Mouse (Mus musculus) forebrain, embryonic 10.5 days (tissue): Measurements from ENCODE around the gene Lyl1. TPM values are rescaled to one million over a fixed set of nuclear protein-coding genes. Genes with fewer than 3 reads are reported as not detected.

Experiments used
- DNase-seq: peaks from one replicate; pipeline ENCODE4 v3.0.0-alpha.2; 2017; ENCODE audit warnings: low spot score; ENCODE audit errors: extremely low spot score
- H3K27ac ChIP-seq: fragments of 300-500 bp; sonication (generic); 2 replicates; pipeline ENCODE4 v1.5.1; 2016; ENCODE audit warnings: mild to moderate bottlenecking
- H3K27me3 ChIP-seq: fragments of 300-500 bp; sonication (generic); 2 replicates; pipeline ENCODE4 v1.6.1; 2016; ENCODE audit warnings: mild to moderate bottlenecking; ENCODE audit not compliant: poor library complexity, severe bottlenecking
- H3K36me3 ChIP-seq: fragments of 300-500 bp; sonication (generic); replicated peaks from 2 replicates; pipeline ENCODE4 v1.6.1; 2016; ENCODE audit warnings: mild to moderate bottlenecking, moderate library complexity
- H3K4me1 ChIP-seq: fragments of 300-500 bp; sonication (generic); 2 replicates; pipeline ENCODE4 v1.6.1; 2016
- H3K4me3 ChIP-seq: fragments of 300-500 bp; sonication (generic); 2 replicates; pipeline ENCODE4 v1.5.1; 2016; ENCODE audit warnings: mild to moderate bottlenecking, moderate library complexity
- H3K9me3 ChIP-seq: fragments of 300-500 bp; sonication (generic); 2 replicates; pipeline ENCODE4 v1.6.1; 2016; ENCODE audit warnings: mild to moderate bottlenecking, moderate library complexity
- WGBS: fragments of 180-500 bp; shearing (Covaris S2); methylation state at CpG from one replicate; pipeline ENCODE4 v1.1.7; 2016; 5-methylcytosine and 5-hydroxymethylcytosine counted together
- polyA plus RNA-seq: library from polyadenylated mRNA; unstranded; fragments of >200 nt; fragmentation: Nextera tagmentation; extraction: Ambion mirVana; gene quantifications from 2 replicates; pipeline ENCODE4 v1.2.1, GENCODE M21; 2016

The Lyl1 gene
- polyA plus RNA-seq, 1 experiment from 2014 or later, result 5.8 TPM

GRCm38 (mm10) chr8:84722850-84723570 lies 21.8 kb downstream of the Lyl1 start, which contains the start of gene G430095P16Rik:
Gene G430095P16Rik, plus strand, starts transcription at chr8:84723007.
- peak within 1 kb of the TSS; percentile 86 for H3K27ac ChIP-seq
- H3K9me3 ChIP-seq, result no peaks in the 10 kb centered on the region
- H3K27me3 ChIP-seq, result peaks cover 100% of the 10 kb centered on the region
- H3K4me1 ChIP-seq, result peaks cover 52% of the 10 kb centered on the region
- peak within 1 kb of the TSS; percentile 27 for H3K4me3 ChIP-seq
- DNase-seq, result no peak
- no peaks in the 10 kb centered on the region; the same call in 1 of the 2 replicates for H3K36me3 ChIP-seq
- WGBS, result 22% methylated on average over 10 of the region's 10 CpGs

GRCm38 (mm10) chr8:84723571-84723900 lies 22.3 kb downstream of the Lyl1 start:
- Histone ChIP-seq H3K27me3 (peaks cover 100% of the 10 kb centered on the region), H3K36me3 (no peaks in the 10 kb centered on the region; the same call in 1 of the 2 replicates), H3K27ac (peak overlapping the region; percentile 86), H3K4me1 (peaks cover 57% of the 10 kb centered on the region), H3K4me3 (peak overlapping the region; percentile 27), H3K9me3 (no peaks in the 10 kb centered on the region)
- DNase-seq, result no peak
- WGBS, result 17% methylated on average over 7 of the region's 7 CpGs

GRCm38 (mm10) chr8:84724683-84725082 lies 23.4 kb downstream of the Lyl1 start:
- H3K27ac ChIP-seq, result peak overlapping the region; percentile 86
- peaks cover 98% of the 10 kb centered on the region for H3K27me3 ChIP-seq
- H3K9me3 ChIP-seq, result no peaks in the 10 kb centered on the region
- no peak for DNase-seq
- no peaks in the 10 kb centered on the region; the same call in 1 of the 2 replicates for H3K36me3 ChIP-seq
- WGBS, result 59% methylated on average over 9 of the region's 9 CpGs
- peaks cover 63% of the 10 kb centered on the region for H3K4me1 ChIP-seq
- H3K4me3 ChIP-seq, result no peak overlapping the region

- Histone ChIP-seq H3K27ac (peak overlapping the region; percentile 86), H3K9me3 (no peaks in the 10 kb centered on the region), H3K36me3 (no peaks in the 10 kb centered on the region; the same call in 1 of the 2 replicates), H3K27me3 (peaks cover 98% of the 10 kb centered on the region), H3K4me3 (no peak overlapping the region), H3K4me1 (peaks cover 70% of the 10 kb centered on the region)
- DNase-seq, result no peak
- 63% methylated on average over 10 of the region's 10 CpGs for WGBS
Observed at GRCm38 (mm10) chr8:84725246-84725940, 24.1 kb downstream of the Lyl1 start.

GRCm38 (mm10) chr8:84725941-84726259 lies 24.6 kb downstream of the Lyl1 start:
- Histone ChIP-seq H3K9me3 (no peaks in the 10 kb centered on the region), H3K27me3 (peaks cover 98% of the 10 kb centered on the region), H3K4me3 (no peak overlapping the region), H3K36me3 (no peaks in the 10 kb centered on the region; the same call in 1 of the 2 replicates), H3K27ac (peak overlapping the region; percentile 86), H3K4me1 (peaks cover 75% of the 10 kb centered on the region)
- WGBS, result 23% methylated on average over 3 of the region's 3 CpGs
- DNase-seq, result no peak

GRCm38 (mm10) chr8:84728474-84728873 lies 27.2 kb downstream of the Lyl1 start:
- Histone ChIP-seq H3K36me3 (no peaks in the 10 kb centered on the region; the same call in 1 of the 2 replicates), H3K4me3 (no peak overlapping the region), H3K4me1 (peaks cover 79% of the 10 kb centered on the region), H3K27ac (peak overlapping the region; percentile 44), H3K9me3 (no peaks in the 10 kb centered on the region), H3K27me3 (peaks cover 98% of the 10 kb centered on the region)
- DNase-seq, result no peak
- WGBS, result 70% methylated on average over 3 of the region's 3 CpGs

GRCm38 (mm10) chr8:84729921-84730362 lies 28.7 kb downstream of the Lyl1 start:
- Histone ChIP-seq H3K4me3 (no peak overlapping the region), H3K27me3 (peaks cover 98% of the 10 kb centered on the region), H3K36me3 (no peaks in the 10 kb centered on the region; the same call in 1 of the 2 replicates), H3K4me1 (peaks cover 68% of the 10 kb centered on the region), H3K9me3 (no peaks in the 10 kb centered on the region), H3K27ac (peak overlapping the region; percentile 80)
- DNase-seq, result no peak
- 93% methylated on average over 16 of the region's 16 CpGs for WGBS

- DNase-seq, result no peak
- Histone ChIP-seq H3K4me3 (peak overlapping the region; percentile 2; the same call in 1 of the 2 replicates), H3K27me3 (peaks cover 98% of the 10 kb centered on the region), H3K9me3 (no peaks in the 10 kb centered on the region), H3K36me3 (no peaks in the 10 kb centered on the region; the same call in 1 of the 2 replicates), H3K27ac (peak overlapping the region; percentile 80), H3K4me1 (peaks cover 68% of the 10 kb centered on the region)
- 36% methylated on average over 9 of the region's 9 CpGs for WGBS
Observed at GRCm38 (mm10) chr8:84730541-84731370, 29.5 kb downstream of the Lyl1 start.

- Histone ChIP-seq H3K27me3 (peaks cover 98% of the 10 kb centered on the region), H3K4me3 (no peak overlapping the region), H3K36me3 (no peaks in the 10 kb centered on the region; the same call in 1 of the 2 replicates), H3K4me1 (peaks cover 69% of the 10 kb centered on the region), H3K27ac (peak overlapping the region; percentile 80), H3K9me3 (no peaks in the 10 kb centered on the region)
- DNase-seq, result no peak
- 73% methylated on average over 11 of the region's 11 CpGs for WGBS
Observed at GRCm38 (mm10) chr8:84731371-84732177, 30.3 kb downstream of the Lyl1 start.

GRCm38 (mm10) chr8:84732545-84732944 lies 31.3 kb downstream of the Lyl1 start:
- Histone ChIP-seq H3K4me1 (peaks cover 74% of the 10 kb centered on the region), H3K27ac (0 out of 2 replicates have a peak overlapping the region, but pooled peaks have one; percentile 45), H3K36me3 (no peaks in the 10 kb centered on the region), H3K4me3 (no peak overlapping the region), H3K27me3 (peaks cover 98% of the 10 kb centered on the region), H3K9me3 (no peaks in the 10 kb centered on the region)
- 83% methylated on average over 5 of the region's 5 CpGs for WGBS
- no peak for DNase-seq

GRCm38 (mm10) chr8:84732996-84733395 lies 31.7 kb downstream of the Lyl1 start:
- H3K9me3 ChIP-seq, result no peaks in the 10 kb centered on the region
- no peak overlapping the region for H3K4me3 ChIP-seq
- 40% methylated on average over 6 of the region's 6 CpGs for WGBS
- no peaks in the 10 kb centered on the region for H3K36me3 ChIP-seq
- peak overlapping the region; percentile 45; the same call in 1 of the 2 replicates for H3K27ac ChIP-seq
- DNase-seq, result no peak
- peaks cover 79% of the 10 kb centered on the region for H3K4me1 ChIP-seq
- H3K27me3 ChIP-seq, result peaks cover 98% of the 10 kb centered on the region

- H3K4me1 ChIP-seq, result peaks cover 80% of the 10 kb centered on the region
Observed at GRCm38 (mm10) chr8:84733959-84734358, 32.7 kb downstream of the Lyl1 start.

More at GRCm38 (mm10) chr8:84733959-84734358, 32.7 kb downstream of the Lyl1 start:
- WGBS, result 85% methylated on average over 6 of the region's 6 CpGs
- Histone ChIP-seq H3K27me3 (peaks cover 98% of the 10 kb centered on the region), H3K36me3 (no peaks in the 10 kb centered on the region), H3K27ac (peak overlapping the region; percentile 45; the same call in 1 of the 2 replicates), H3K9me3 (no peaks in the 10 kb centered on the region), H3K4me3 (no peak overlapping the region)
- no peak for DNase-seq
